Mouse (Mus musculus): ENCODE measurements at regions not wholly inside any gene's neighbourhood (a gene's known extent, or its start where the extent isn't known, plus 50 kb on each side); places are given as distances from the start of the nearest gene placed in this dataset.

DNA sequence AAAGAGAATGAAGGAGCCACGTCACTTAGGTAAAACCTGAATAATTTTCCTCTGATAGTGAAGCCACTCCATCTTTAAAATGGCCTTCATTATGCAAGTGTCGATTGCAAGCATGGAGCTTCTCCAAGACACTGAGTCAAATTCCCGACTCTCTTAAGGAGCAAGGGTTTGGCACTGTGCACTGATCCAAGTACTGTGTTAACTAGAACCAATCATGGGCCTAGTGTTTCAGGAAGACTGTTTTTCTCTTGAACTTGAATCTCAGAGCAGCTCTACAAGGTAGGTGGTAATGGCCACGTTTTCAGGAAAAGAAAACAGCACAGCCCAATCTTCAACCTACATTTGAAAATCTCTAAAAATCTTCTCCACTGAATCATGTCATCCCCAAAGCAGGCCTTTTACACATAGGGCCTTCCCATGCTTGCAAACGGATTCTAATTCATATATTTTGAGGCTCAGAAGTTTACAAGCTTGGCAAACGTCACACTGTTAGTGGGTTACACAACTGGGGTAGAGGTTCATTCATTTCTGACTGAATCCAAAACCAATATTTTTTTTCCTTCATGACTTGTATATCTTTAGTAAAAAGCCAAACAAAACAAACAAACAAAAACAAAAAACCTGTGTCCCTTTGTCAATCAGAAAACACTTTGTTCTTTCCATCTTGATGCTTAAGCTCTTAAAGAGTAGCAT, 342.2 kb upstream of the Zfp462 start:
- DNase-seq (ENCODE audit: low read depth): peak; percentile 74

DNA sequence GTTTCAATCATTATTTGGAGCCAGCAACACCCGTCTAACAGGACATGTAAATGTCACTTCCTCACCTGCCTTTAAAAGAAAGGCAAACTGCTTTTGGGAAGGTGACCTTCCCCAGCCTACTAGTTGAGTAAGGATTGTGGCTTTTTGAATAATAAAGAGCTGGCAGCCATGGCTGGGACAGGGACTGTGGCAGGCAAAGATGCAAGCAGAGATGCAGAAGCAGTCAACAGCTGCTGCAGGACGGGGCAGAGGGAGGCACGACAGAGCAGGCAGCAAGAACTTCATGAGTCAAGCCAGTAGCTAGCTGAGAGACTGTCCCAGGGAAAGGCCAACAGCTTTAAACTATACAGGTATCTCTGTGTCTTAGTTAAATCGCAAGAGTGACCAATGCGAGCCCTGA, 334.7 kb upstream of the Zfp462 start:
- no peak for DNase-seq (ENCODE audit: low read depth)

DNA sequence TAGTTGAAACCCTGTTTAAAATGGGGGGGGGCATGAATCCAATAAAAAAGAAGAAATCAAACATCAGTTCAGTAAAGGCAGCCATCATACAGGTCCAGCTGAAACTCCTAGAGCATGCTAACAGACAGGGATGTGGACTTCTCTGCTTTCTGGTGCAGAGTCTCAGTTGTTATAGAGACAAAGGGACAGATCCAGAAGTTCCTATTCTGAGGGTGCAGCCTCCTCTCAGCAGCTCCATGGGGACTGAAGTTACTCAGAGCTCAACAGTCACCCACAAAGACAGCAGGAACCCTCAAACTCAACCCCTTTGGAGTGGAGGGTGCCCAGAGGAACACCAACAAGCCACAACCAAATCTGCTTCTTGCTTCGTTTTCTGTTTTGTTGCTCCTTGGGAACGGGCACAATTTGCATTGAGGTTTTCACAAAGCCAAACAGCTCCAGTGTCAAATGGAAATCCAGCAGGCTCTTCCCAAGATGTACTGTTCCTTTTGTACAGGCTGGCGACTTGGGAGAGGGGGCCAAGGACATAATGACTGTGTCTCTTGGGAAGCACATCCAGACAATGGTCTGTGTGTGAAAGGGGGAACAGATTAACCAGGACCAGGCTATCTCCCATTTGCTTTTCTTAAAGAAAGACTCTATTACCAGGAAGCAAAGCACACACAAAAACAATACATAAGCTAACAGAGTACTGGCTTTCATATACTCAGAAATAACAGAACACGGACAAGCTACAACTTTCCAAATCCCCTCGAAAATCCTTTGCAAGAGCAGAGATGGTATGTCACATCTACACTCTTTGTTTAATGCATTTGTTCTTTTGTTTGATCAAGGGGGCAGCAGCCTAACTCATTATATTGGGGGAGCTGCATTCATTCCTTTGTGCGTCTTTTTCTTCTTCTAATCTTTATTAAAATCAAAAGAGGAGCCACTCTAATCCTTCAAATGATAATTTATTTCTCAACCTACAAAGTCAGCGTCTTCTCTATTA, 332.6 kb upstream of the Zfp462 start:
- DNase-seq (ENCODE audit: low read depth): no peak

DNA sequence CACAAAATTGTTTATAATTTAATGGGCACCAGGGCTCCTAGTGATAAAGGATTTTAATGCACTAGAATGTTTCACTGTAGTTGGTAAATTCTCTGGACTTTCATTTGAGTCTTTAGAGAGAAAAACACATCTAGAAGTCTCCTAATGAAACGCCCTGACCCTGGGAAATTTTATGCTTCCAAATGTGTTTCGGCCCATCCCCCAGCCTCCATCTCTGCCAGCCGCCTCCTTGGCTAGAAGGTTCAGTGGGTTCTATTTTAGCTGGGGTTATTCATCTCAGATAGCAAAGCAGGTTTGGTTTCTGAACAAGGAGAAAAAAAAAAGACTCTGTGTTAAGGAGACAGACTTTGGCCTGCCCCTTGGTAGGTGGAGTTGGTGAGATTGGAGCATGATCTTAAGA, 331.8 kb upstream of the Zfp462 start:
- DNase-seq (ENCODE audit: low read depth): no peak

DNA sequence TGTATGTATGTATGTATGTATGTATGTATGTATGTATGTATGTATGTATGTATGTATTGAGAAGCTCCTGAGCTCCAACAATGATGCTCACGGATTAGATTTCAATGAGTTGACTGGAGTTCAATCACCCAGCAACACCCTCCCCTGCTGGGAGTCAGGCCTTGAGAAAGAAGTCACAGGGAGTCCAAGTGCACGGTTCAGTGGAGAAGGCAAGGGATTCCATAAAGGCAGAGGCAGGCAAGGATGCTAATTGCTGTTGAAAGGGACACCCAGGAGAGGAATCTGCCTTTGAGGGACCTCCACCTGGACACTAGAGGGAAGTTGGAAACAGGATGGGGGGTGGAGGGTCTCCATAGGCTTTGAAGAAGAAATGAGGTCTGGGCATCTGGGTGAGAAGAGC, 331.2 kb upstream of the Zfp462 start:
- no peak for DNase-seq (ENCODE audit: low read depth)

GRCm38 (mm10) chr4:54615886-54616285, 329.0 kb upstream of the Zfp462 start:
- no peak for DNase-seq (ENCODE audit: low read depth)

- DNase-seq (ENCODE audit: low read depth): no peak
Observed at GRCm38 (mm10) chr4:54624024-54624873, 320.6 kb upstream of the Zfp462 start.

GRCm38 (mm10) chr4:54636986-54637641, 307.7 kb upstream of the Zfp462 start:
- no peak for DNase-seq (ENCODE audit: low read depth)

- no peak for DNase-seq (ENCODE audit: low read depth)
Observed at GRCm38 (mm10) chr4:54646033-54646432, 298.8 kb upstream of the Zfp462 start.

- no peak for DNase-seq (ENCODE audit: low read depth)
Observed at GRCm38 (mm10) chr4:54646459-54646858, 298.4 kb upstream of the Zfp462 start.

DNA sequence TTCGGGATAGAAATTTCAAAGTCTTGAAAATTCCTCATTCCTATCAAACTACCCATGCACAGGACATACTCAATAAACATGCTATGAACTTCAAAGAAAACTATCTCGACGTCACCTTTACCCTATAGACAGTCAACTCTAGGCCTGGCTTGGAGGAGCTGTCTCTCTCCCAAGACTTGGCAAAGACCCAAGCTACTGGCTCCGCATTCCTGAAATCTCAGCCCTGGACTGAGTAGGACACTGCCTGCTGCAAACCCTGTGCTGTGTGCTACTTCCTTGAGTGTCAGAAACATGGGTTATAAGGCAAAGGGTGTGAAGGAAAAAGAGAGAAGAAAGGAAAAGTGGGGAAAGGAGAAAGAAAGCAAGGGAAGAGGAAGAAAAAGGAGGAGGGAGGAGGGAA, 296.6 kb upstream of the Zfp462 start:
- peak; percentile 18 for DNase-seq (ENCODE audit: low read depth)

GRCm38 (mm10) chr4:54651646-54652110, 293.2 kb upstream of the Zfp462 start:
- no peak for DNase-seq (ENCODE audit: low read depth)

GRCm38 (mm10) chr4:54652111-54653021, 292.5 kb upstream of the Zfp462 start:
- DNase-seq (ENCODE audit: low read depth): no peak

GRCm38 (mm10) chr4:54653097-54653776, 291.6 kb upstream of the Zfp462 start:
- no peak for DNase-seq (ENCODE audit: low read depth)
